Mouse (Mus musculus) CD4-positive naive resting alpha-beta T cell, adult 76 days (primary cell): ENCODE measurements around the gene Gtdc1. TPM values are rescaled to one million over a fixed set of nuclear protein-coding genes. Genes with fewer than 3 reads are reported as not detected.

Source experiments
- total RNA-seq: library from RNA; stranded (reverse); gene quantifications from one replicate; pipeline ENCODE4 v1.2.4, GENCODE M21; 2023

Gene Gtdc1
- total RNA-seq = 45.0 TPM

DNA sequence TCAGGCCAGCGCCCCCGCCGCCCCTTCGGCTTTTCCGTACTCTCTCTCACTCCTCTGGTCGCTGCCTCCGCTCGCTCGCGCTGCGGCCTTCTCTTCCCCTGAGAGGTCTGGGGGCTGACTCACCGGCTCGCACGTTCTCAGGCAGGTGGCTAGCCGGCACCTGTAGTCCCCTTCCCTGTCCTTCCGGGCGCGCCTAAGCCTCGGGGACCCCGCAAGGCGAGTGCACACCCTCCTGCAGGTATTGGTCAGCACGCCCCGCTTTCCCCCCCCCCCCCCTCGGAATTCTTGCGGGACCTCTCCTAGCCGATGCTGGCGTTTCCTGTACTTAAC is at the start of gene Gtdc1:
Gene Gtdc1 (minus strand): TSS at position 176 of the 330 bp plus-strand sequence.

Other genes with a start within 250 kb of the Gtdc1 start
- gene Zeb2, start 189.7 kb upstream of the Gtdc1 start, total RNA-seq = 13.0 TPM